Mouse (Mus musculus): ENCODE measurements around the gene Gm3739.
"Not testable (repeated sequence)": the region's sequence is repeated elsewhere in the genome, so short reads cannot be mapped to it uniquely, and the experiment has no call there.

Gm3739 gene

GRCm38 (mm10) chr14:7314661-7315060 is at the start of gene Gm3739:
TSS of gene Gm3739 (minus strand) at chr14:7315049.
- not testable (repeated sequence) for DNase-seq (ENCODE audit: low spot score)

GRCm38 (mm10) chr14:7332295-7332694 is 17.4 kb upstream of the Gm3739 start, which contains the start of gene Gm5797:
TSS of gene Gm5797 (minus strand) at chr14:7332395.
- DNase-seq (ENCODE audit: low spot score), result not testable (repeated sequence)

- peak; percentile 28 for DNase-seq (ENCODE audit: low spot score)
Measured at GRCm38 (mm10) chr14:7315093-7315492, 244 bp upstream of the Gm3739 start.

- not testable (repeated sequence) for DNase-seq (ENCODE audit: low spot score)
Measured at GRCm38 (mm10) chr14:7264614-7265013, 50.2 kb downstream of the Gm3739 start, which contains the start of gene Gm3727. TSS of gene Gm3727 (minus strand) at chr14:7264714.
